Mouse (Mus musculus) kidney, postnatal 4 days (tissue): ENCODE measurements at regions not wholly inside any gene's neighbourhood (a gene's known extent, or its start where the extent isn't known, plus 50 kb on each side); places are given as distances from the start of the nearest gene placed in this dataset.

ENCODE experiments used
- DNase-seq, 2 experiments: peaks; one replicate each; pipeline ENCODE4 v3.0.0; 2021; ENCODE audit warnings: mixed read lengths in 2 of 2

GRCm38 (mm10) chr1:127001700-127002099 is 171.1 kb upstream of the Nckap5 start:
- no peak for DNase-seq

GRCm38 (mm10) chr1:126993061-126993640 is 162.6 kb upstream of the Nckap5 start:
- DNase-seq = peak; percentile 14 to 35

- no peak for DNase-seq
Measured at GRCm38 (mm10) chr1:126992441-126992840, 161.8 kb upstream of the Nckap5 start.

- DNase-seq = no peak
Measured at GRCm38 (mm10) chr1:126982805-126983204, 152.2 kb upstream of the Nckap5 start.

- DNase-seq = no peak
Measured at GRCm38 (mm10) chr1:126980311-126980710, 149.7 kb upstream of the Nckap5 start.

GRCm38 (mm10) chr1:126973871-126974270 is 143.3 kb upstream of the Nckap5 start:
- no peak for DNase-seq

- no peak for DNase-seq
Measured at GRCm38 (mm10) chr1:126971777-126972421, 141.3 kb upstream of the Nckap5 start.

- no peak for DNase-seq
Measured at GRCm38 (mm10) chr1:126971118-126971517, 140.5 kb upstream of the Nckap5 start.

GRCm38 (mm10) chr1:126966394-126966793 is 135.8 kb upstream of the Nckap5 start:
- no peak for DNase-seq

- DNase-seq = no peak
Measured at GRCm38 (mm10) chr1:126955839-126956720, 125.5 kb upstream of the Nckap5 start.

GRCm38 (mm10) chr1:126947860-126948259 is 117.3 kb upstream of the Nckap5 start:
- DNase-seq = no peak

- no peak for DNase-seq
Measured at GRCm38 (mm10) chr1:126932658-126933057, 102.1 kb upstream of the Nckap5 start.

- DNase-seq = peak; percentile 89 to 90
Measured at GRCm38 (mm10) chr1:126931754-126932153, 101.2 kb upstream of the Nckap5 start.

GRCm38 (mm10) chr1:126931093-126931492 is 100.5 kb upstream of the Nckap5 start:
- no peak for DNase-seq

GRCm38 (mm10) chr1:126930611-126931010 is 100.0 kb upstream of the Nckap5 start:
- no peak for DNase-seq

GRCm38 (mm10) chr1:126929666-126930065 is 99.1 kb upstream of the Nckap5 start:
- DNase-seq = peak; percentile 37

GRCm38 (mm10) chr1:126928186-126928585 is 97.6 kb upstream of the Nckap5 start:
- DNase-seq = peak in 1 of 2 experiments; percentile 19

- no peak for DNase-seq
Measured at GRCm38 (mm10) chr1:126925150-126926035, 94.8 kb upstream of the Nckap5 start.

GRCm38 (mm10) chr1:126923981-126924380 is 93.4 kb upstream of the Nckap5 start:
- DNase-seq = no peak

- no peak for DNase-seq
Measured at GRCm38 (mm10) chr1:126922231-126922630, 91.6 kb upstream of the Nckap5 start.

- DNase-seq = no peak
Measured at GRCm38 (mm10) chr1:126918876-126919275, 88.3 kb upstream of the Nckap5 start.

- DNase-seq = no peak
Measured at GRCm38 (mm10) chr1:126917872-126918271, 87.3 kb upstream of the Nckap5 start.

GRCm38 (mm10) chr1:126916369-126916768 is 85.8 kb upstream of the Nckap5 start:
- no peak for DNase-seq
